Mouse (Mus musculus): ENCODE measurements around the gene Fam193a.

Gene Fam193a

DNA sequence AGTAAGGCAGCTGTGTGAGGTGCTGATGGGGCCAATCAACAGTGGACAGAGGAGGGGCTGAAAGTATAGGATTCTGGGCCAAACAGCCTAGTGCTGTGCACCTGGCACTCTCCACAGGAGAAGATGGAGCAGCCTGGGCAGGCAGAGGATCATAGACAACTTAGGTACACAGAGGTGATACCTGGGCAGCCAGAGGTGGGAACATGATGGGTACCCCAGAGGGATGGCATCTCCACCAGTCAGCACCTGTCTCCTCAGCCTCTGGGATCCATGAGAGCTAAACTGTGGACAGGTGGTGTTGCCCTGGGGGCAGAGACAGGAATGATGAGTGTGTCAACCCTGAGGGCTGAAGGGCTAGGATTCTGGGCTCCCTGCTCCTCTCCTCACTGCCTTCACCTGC is 154.8 kb downstream of the Fam193a start:
- no peak for DNase-seq

- peak; percentile 95 to 98 for DNase-seq
Observed at GRCm38 (mm10) chr5:34525663-34526476, 156.1 kb downstream of the Fam193a start, which contains the start of gene Sh3bp2. Sh3bp2 (plus strand) TSS chr5:34525838.

GRCm38 (mm10) chr5:34526477-34526775 is 156.7 kb downstream of the Fam193a start:
- DNase-seq: no peak

- no peak for DNase-seq
Observed at GRCm38 (mm10) chr5:34527352-34527751, 157.6 kb downstream of the Fam193a start.

GRCm38 (mm10) chr5:34528724-34529123 is 159.0 kb downstream of the Fam193a start:
- no peak for DNase-seq

DNA sequence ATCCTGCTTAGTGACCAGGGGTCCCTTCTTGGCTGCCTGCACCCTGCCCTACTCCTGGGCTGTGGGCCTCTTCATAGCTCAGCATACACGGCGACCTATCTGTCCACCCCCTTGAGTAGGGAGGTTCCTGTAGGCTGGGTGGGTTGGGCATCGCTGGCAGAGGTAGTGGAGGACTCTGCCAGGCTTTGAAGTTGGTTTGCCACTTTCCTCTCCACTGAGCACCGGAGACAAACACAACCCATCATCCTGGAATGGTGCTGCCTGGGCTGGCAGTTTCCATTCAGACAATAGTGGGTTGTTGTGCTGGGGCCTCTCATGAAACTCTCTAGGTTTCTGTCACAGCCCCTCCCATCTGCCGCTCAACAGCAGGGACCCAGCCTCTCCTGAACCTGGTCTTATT is 160.4 kb downstream of the Fam193a start:
- DNase-seq: no peak

- no peak for DNase-seq
Observed at GRCm38 (mm10) chr5:34530687-34531086, 161.0 kb downstream of the Fam193a start.

DNA sequence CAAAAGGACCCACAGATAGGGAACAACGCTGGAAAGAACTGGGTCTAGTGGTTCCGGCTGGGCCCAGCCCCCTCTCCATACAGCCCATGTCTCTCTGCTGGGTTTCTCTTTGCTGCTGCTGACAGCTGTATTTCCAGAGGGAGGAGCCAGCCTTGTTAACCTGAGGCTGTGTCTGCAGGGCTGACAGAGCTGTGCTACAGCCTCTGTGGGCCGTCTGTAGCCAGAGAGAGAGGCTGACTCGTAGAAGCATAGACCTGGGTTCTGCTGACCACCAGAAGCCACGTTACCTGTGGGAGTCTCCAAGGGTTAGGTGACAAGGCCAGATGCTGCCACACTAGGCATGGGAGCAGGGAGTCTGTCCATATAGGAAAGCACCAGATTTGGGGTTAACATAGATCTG is 163.3 kb downstream of the Fam193a start:
- no peak for DNase-seq

DNA sequence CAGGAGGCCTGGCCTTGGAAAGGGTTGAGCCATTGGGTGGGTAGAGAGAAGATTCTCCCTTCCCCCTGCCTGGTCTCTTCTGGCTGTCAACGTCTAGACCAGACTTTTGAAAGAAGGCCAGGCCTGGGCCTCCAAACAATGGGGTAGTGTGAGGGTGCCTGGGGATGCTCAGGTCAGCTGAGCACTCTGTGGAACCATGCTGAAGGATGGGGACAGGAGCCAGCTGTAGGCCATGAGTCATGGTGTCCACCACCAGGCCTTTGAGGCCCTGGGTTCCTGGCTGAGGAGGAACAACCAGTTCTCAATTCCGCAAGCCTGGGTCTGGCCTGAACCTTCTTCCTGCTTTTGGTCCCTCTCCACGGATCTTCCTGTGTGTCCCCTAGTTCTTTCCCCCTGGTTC is 164.1 kb downstream of the Fam193a start:
- peak; percentile 51 to 57 for DNase-seq

DNA sequence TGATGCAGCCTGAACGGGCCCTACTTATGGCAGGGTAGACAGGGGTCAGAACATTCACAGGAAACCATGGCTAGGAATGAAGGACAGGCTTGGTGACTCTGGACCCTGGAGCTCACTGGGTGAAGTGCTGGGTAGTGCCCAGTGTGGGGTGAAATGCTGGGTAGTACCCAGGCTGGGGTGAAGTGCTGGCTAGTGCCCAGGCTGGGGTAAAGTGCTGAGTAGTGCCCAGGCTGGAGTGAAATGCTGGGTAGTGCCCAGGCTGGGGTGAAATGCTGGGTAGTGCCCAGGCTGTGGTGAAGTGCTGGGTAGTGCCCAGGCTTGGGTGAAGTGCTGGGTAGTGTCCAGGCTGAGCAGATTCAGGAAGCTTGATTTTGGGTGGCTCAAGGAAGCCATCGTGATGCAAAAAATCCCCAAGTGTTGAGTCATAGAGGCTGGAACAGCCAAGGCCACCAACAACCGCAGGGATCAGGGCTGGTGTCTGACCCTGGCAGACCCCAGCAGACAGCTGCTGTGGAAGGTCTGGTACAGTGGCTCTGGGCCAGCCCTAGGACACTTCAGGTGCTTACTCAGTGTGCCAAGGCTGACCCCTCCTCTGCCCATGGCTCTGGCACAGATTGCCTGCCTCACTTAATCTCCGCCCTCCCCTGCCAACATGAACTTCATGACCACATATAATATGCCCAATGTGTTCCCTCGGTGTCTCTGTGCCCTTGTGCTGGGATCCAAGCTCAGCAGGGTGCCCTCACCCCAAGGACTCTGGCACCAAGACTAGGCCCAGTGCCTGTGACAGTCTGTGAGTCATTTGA is 165.2 kb downstream of the Fam193a start:
- no peak for DNase-seq

DNA sequence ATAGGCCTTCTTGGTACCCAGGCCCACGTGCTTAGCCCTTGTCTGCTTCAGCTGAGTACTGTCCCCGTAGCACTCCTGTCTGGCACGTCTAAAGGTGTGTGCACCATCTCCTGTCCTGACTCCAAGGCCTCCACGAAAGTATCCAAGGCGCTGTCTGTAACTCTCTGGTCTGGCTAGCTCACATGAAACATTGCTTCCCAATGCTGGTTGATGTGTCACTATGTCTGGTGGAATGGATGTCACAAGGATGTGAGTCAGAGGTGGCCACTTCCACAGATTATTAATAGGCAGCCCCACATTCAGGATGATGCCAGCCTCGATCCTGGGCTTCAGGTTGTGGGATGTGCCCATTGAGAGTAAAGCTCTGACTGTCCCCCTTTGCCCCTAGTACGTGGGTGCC is 166.1 kb downstream of the Fam193a start:
- DNase-seq: no peak

Measured in lung, postnatal 4 days (tissue).